Mouse (Mus musculus) naive thymus-derived CD4-positive, alpha-beta T cell, adult 2 months (primary cell): ENCODE measurements at regions not wholly inside any gene's neighbourhood (a gene's known extent, or its start where the extent isn't known, plus 50 kb on each side); places are given as distances from the start of the nearest gene placed in this dataset.
A peak's percentile ranks its signal among the peaks of the same experiment; 100 is the strongest.

Experiments
- DNase-seq: peaks from one replicate; pipeline ENCODE4 v3.0.0-alpha.2; 2011; ENCODE audit warnings: low read depth

- DNase-seq: no peak
These were observed 73.2 kb upstream of the Azi2 start for GRCm38 (mm10) chr9:117967080-117967479.

- DNase-seq: peak; percentile 15
These were observed 73.8 kb upstream of the Azi2 start for GRCm38 (mm10) chr9:117966326-117966989.

GRCm38 (mm10) chr9:117962088-117963030 is 77.9 kb upstream of the Azi2 start:
- DNase-seq: peak; percentile 9

GRCm38 (mm10) chr9:117959845-117960244 is 80.5 kb upstream of the Azi2 start:
- DNase-seq: no peak

GRCm38 (mm10) chr9:117957195-117957594 is 83.1 kb upstream of the Azi2 start:
- no peak for DNase-seq

GRCm38 (mm10) chr9:117956691-117957090 is 83.6 kb upstream of the Azi2 start:
- no peak for DNase-seq

GRCm38 (mm10) chr9:117927466-117927847 is 112.8 kb upstream of the Azi2 start:
- DNase-seq: no peak

- DNase-seq: peak; percentile 76
These were observed 113.4 kb upstream of the Azi2 start for GRCm38 (mm10) chr9:117926700-117927465.

GRCm38 (mm10) chr9:117922992-117923391 is 117.3 kb upstream of the Azi2 start:
- DNase-seq: no peak

GRCm38 (mm10) chr9:117907895-117908424 is 132.3 kb upstream of the Azi2 start:
- no peak for DNase-seq

- no peak for DNase-seq
These were observed 135.1 kb upstream of the Azi2 start for GRCm38 (mm10) chr9:117905045-117905747.

GRCm38 (mm10) chr9:117904621-117905020 is 135.7 kb upstream of the Azi2 start:
- DNase-seq: no peak

GRCm38 (mm10) chr9:117903025-117903424 is 137.3 kb upstream of the Azi2 start:
- DNase-seq: peak; percentile 53

- peak; percentile 84 for DNase-seq
These were observed 137.9 kb upstream of the Azi2 start for GRCm38 (mm10) chr9:117902239-117902939.

GRCm38 (mm10) chr9:117900631-117901030 is 139.7 kb upstream of the Azi2 start:
- no peak for DNase-seq

- no peak for DNase-seq
These were observed 143.8 kb upstream of the Azi2 start for GRCm38 (mm10) chr9:117896517-117896916.

GRCm38 (mm10) chr9:117892601-117893000 is 147.7 kb upstream of the Azi2 start:
- DNase-seq: peak; percentile 50

- no peak for DNase-seq
These were observed 167.1 kb upstream of the Azi2 start for GRCm38 (mm10) chr9:117873172-117873571.

GRCm38 (mm10) chr9:117872387-117873081 is 167.8 kb upstream of the Azi2 start:
- DNase-seq: no peak

- no peak for DNase-seq
These were observed 168.3 kb upstream of the Azi2 start for GRCm38 (mm10) chr9:117872021-117872386.
